Mouse (Mus musculus): ENCODE data around the gene S100a4. TPM values are rescaled to one million over a fixed set of nuclear protein-coding genes. Genes with fewer than 3 reads are reported as not detected.

S100a4 gene
- polyA plus RNA-seq, 1 experiment from 2014 or later: 15.1 TPM

- Histone ChIP-seq H3K4me1 (ENCODE audit: control insufficient read depth, insufficient read depth, low read length) (peaks cover 20% of the 10 kb centered on the region), H3K36me3 (ENCODE audit: control insufficient read depth, insufficient read depth, low read length) (no peaks in the 10 kb centered on the region), H3K4me2 (ENCODE audit: low read depth, low read length) (peak overlapping the region; percentile 67), H3K9ac (ENCODE audit: low read length) (peak overlapping the region; percentile 70), H3K27me3 (ENCODE audit: control insufficient read depth, insufficient read depth, low read length) (no peaks in the 10 kb centered on the region), H3K9me3 (replicated peaks; ENCODE audit: control insufficient read depth, low read length) (0 out of 2 replicates have a peak, but pooled peaks cover 3% of the 10 kb centered on the region), H3K27ac (ENCODE audit: low read length) (peak overlapping the region; percentile 93), H3K4me3 (replicated peaks; ENCODE audit: low read length) (peak overlapping the region; percentile 48)
- WGBS: 60% methylated on average over 7 of the region's 7 CpGs
- ATAC-seq (ENCODE audit: insufficient read depth, low FRiP score): no peak
These were observed 10.0 kb downstream of the S100a4 start for GRCm38 (mm10) chr3:90613461-90614147.

GRCm38 (mm10) chr3:90614148-90614530 lies 10.6 kb downstream of the S100a4 start:
- peaks cover 20% of the 10 kb centered on the region for H3K4me1 ChIP-seq (ENCODE audit: control insufficient read depth, insufficient read depth, low read length)
- H3K36me3 ChIP-seq (ENCODE audit: control insufficient read depth, insufficient read depth, low read length): no peaks in the 10 kb centered on the region
- H3K4me2 ChIP-seq (ENCODE audit: low read depth, low read length): peak overlapping the region; percentile 67
- peak overlapping the region; percentile 70 for H3K9ac ChIP-seq (ENCODE audit: low read length)
- 78% methylated on average over 6 of the region's 6 CpGs for WGBS
- peak overlapping the region; percentile 48 for H3K4me3 ChIP-seq (replicated peaks; ENCODE audit: low read length)
- ATAC-seq (ENCODE audit: insufficient read depth, low FRiP score): no peak
- H3K27me3 ChIP-seq (ENCODE audit: control insufficient read depth, insufficient read depth, low read length): no peaks in the 10 kb centered on the region
- peak overlapping the region; percentile 93 for H3K27ac ChIP-seq (ENCODE audit: low read length)
- 0 out of 2 replicates have a peak, but pooled peaks cover 3% of the 10 kb centered on the region for H3K9me3 ChIP-seq (replicated peaks; ENCODE audit: control insufficient read depth, low read length)

DNA sequence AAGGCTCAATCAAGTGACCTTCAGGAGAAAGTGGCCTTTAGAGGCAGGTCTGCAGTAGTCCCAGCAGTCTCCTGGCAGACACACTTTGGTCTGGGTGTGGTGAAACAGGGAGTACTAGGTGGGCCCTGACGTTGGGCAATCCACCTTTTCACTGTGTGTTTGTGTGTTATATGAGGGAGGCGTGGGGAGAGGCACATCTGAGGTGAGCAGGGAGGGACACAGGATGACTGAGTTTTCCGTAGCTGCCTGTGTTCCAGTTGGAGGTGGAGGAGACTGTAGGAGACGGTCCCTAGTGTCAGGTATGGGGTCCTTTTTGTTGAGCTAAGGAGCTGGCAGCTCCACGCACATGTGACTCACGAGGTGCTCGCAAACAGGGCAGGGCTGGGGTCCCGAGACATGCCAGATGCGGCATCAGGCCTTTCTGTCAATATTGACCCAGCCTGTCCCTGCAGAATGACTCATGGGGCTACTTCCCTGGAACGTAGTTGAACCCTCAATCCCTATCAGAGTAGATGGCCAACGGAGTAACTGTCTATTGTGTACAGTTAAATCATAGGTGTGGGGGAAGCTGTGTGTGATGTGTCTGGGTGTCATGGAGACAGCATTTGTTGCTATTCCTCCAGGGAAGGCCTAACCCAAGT lies 11.2 kb downstream of the S100a4 start:
- peak; percentile 65 for ATAC-seq (ENCODE audit: insufficient read depth, low FRiP score)
- H3K36me3 ChIP-seq (ENCODE audit: control insufficient read depth, insufficient read depth, low read length): no peaks in the 10 kb centered on the region
- H3K4me1 ChIP-seq (ENCODE audit: control insufficient read depth, insufficient read depth, low read length): peaks cover 20% of the 10 kb centered on the region
- H3K4me3 ChIP-seq (replicated peaks; ENCODE audit: low read length): peak overlapping the region; percentile 48
- peak overlapping the region; percentile 93 for H3K27ac ChIP-seq (ENCODE audit: low read length)
- 56% methylated on average over 11 of the region's 11 CpGs for WGBS
- 0 out of 2 replicates have a peak, but pooled peaks cover 3% of the 10 kb centered on the region for H3K9me3 ChIP-seq (replicated peaks; ENCODE audit: control insufficient read depth, low read length)
- peak overlapping the region; percentile 70 for H3K9ac ChIP-seq (ENCODE audit: low read length)
- no peaks in the 10 kb centered on the region for H3K27me3 ChIP-seq (ENCODE audit: control insufficient read depth, insufficient read depth, low read length)
- H3K4me2 ChIP-seq (ENCODE audit: low read depth, low read length): peak overlapping the region; percentile 67

GRCm38 (mm10) chr3:90615415-90615814 lies 11.8 kb downstream of the S100a4 start:
- H3K27me3 ChIP-seq (ENCODE audit: control insufficient read depth, insufficient read depth, low read length): no peaks in the 10 kb centered on the region
- peak overlapping the region; percentile 93 for H3K27ac ChIP-seq (ENCODE audit: low read length)
- peaks cover 20% of the 10 kb centered on the region for H3K4me1 ChIP-seq (ENCODE audit: control insufficient read depth, insufficient read depth, low read length)
- H3K36me3 ChIP-seq (ENCODE audit: control insufficient read depth, insufficient read depth, low read length): no peaks in the 10 kb centered on the region
- H3K9ac ChIP-seq (ENCODE audit: low read length): peak overlapping the region; percentile 51
- H3K4me2 ChIP-seq (ENCODE audit: low read depth, low read length): peak overlapping the region; percentile 67
- H3K9me3 ChIP-seq (replicated peaks; ENCODE audit: control insufficient read depth, low read length): 0 out of 2 replicates have a peak, but pooled peaks cover 3% of the 10 kb centered on the region
- peak; percentile 61 for ATAC-seq (ENCODE audit: insufficient read depth, low FRiP score)
- peak overlapping the region; percentile 48 for H3K4me3 ChIP-seq (replicated peaks; ENCODE audit: low read length)
- WGBS: 9% methylated on average over 7 of the region's 7 CpGs

GRCm38 (mm10) chr3:90615911-90616310 lies 12.3 kb downstream of the S100a4 start:
- peak overlapping the region; percentile 46 for H3K27ac ChIP-seq (ENCODE audit: low read length)
- H3K9ac ChIP-seq (ENCODE audit: low read length): peak overlapping the region; percentile 51
- H3K4me2 ChIP-seq (ENCODE audit: low read depth, low read length): peak overlapping the region; percentile 67

DNA sequence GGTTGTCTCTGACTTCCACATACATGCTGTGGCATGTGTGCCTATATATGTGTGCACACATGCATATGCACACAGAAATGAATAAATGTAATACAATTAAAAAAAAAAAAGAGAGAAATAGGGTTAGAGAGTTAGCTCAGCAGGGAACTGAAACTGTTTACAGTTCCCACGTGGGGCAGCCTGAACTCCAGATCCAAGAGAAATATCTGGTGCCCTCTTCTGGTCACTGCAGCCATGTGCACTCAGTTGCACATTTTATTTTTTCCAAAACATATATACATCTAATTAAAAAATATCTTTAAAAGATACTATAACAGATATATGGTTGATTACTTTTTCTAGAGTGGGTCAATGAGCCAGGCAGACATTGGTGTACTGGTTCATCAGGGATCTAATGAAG lies 14.0 kb downstream of the S100a4 start:
- Histone ChIP-seq H3K9me3 (replicated peaks; ENCODE audit: control insufficient read depth, low read length) (0 out of 2 replicates have a peak, but pooled peaks cover 3% of the 10 kb centered on the region), H3K4me3 (replicated peaks; ENCODE audit: low read length) (no peak overlapping the region), H3K27ac (ENCODE audit: low read length) (no peak overlapping the region), H3K36me3 (ENCODE audit: control insufficient read depth, insufficient read depth, low read length) (no peaks in the 10 kb centered on the region), H3K4me1 (ENCODE audit: control insufficient read depth, insufficient read depth, low read length) (peaks cover 15% of the 10 kb centered on the region), H3K4me2 (ENCODE audit: low read depth, low read length) (no peak overlapping the region), H3K9ac (ENCODE audit: low read length) (no peak overlapping the region), H3K27me3 (ENCODE audit: control insufficient read depth, insufficient read depth, low read length) (no peaks in the 10 kb centered on the region)
- no peak for ATAC-seq (ENCODE audit: insufficient read depth, low FRiP score)
- WGBS: 0% methylated on average over 1 of the region's 1 CpGs

More at GRCm38 (mm10) chr3:90615911-90616310, 12.3 kb downstream of the S100a4 start:
- Histone ChIP-seq H3K4me1 (ENCODE audit: control insufficient read depth, insufficient read depth, low read length) (peaks cover 20% of the 10 kb centered on the region), H3K9me3 (replicated peaks; ENCODE audit: control insufficient read depth, low read length) (0 out of 2 replicates have a peak, but pooled peaks cover 3% of the 10 kb centered on the region), H3K36me3 (ENCODE audit: control insufficient read depth, insufficient read depth, low read length) (no peaks in the 10 kb centered on the region), H3K27me3 (ENCODE audit: control insufficient read depth, insufficient read depth, low read length) (no peaks in the 10 kb centered on the region), H3K4me3 (replicated peaks; ENCODE audit: low read length) (peak overlapping the region; percentile 48)
- ATAC-seq (ENCODE audit: insufficient read depth, low FRiP score): no peak
- WGBS: 40% methylated on average over 1 of the region's 1 CpGs

DNA sequence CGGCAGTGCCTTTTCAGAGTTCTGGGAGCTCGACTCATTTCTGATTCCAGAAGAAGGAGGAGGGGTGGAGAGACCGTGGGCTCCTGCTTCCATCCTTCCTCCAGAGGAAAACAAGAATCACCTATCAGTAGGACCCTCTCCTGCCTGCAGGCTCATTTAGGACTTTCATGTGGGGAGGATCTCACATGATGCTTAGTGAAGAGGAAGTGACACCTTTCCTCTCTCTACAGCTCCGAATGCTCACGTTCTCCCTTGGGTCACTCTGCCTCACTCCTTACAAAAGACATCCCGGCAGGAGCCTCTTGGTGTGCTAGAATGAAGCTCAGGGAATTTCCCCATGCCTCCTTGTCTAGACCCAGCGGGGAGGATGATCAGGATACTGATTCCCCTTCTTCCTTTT lies 18.0 kb downstream of the S100a4 start:
- ATAC-seq (ENCODE audit: insufficient read depth, low FRiP score): no peak
- H3K9me3 ChIP-seq (replicated peaks; ENCODE audit: control insufficient read depth, low read length): 0 out of 2 replicates have a peak, but pooled peaks cover 3% of the 10 kb centered on the region
- no peaks in the 10 kb centered on the region for H3K27me3 ChIP-seq (ENCODE audit: control insufficient read depth, insufficient read depth, low read length)
- 38% methylated on average over 7 of the region's 7 CpGs for WGBS
- no peak overlapping the region for H3K9ac ChIP-seq (ENCODE audit: low read length)
- H3K27ac ChIP-seq (ENCODE audit: low read length): no peak overlapping the region
- H3K4me2 ChIP-seq (ENCODE audit: low read depth, low read length): no peak overlapping the region
- peaks cover 22% of the 10 kb centered on the region for H3K4me1 ChIP-seq (ENCODE audit: control insufficient read depth, insufficient read depth, low read length)
- H3K4me3 ChIP-seq (replicated peaks; ENCODE audit: low read length): no peak overlapping the region
- H3K36me3 ChIP-seq (ENCODE audit: control insufficient read depth, insufficient read depth, low read length): no peaks in the 10 kb centered on the region

DNA sequence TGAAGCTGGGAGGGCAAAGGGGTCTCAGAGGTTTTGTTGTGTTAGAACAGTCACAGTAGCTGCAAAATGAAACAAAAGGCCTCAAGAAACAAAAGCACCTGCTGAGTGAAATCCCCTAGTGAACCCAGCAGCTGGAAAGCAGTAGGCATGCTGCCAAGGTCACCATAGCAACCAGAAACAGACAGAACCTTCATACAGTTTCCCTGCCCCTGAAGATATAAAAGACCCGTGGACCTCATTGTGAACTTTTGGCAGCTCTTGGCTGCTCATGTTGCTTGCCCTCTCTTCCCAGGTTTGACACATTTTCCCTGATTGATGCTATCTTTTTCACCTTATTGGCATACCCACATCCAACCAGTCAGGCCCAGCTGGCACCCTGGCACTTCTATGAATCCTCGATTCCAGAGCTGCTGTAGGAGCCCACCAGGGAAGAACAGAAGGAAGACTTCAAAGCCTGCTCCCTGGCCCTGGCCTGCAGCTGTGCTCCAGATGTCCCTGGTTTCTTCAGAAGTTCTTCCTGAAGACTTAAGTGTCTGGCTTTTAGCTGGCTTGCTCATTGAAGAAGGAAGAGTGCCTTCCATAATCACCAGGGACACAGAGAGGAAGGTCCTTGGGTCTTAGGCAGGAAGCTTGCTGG lies 20.0 kb downstream of the S100a4 start:
- Histone ChIP-seq H3K4me2 (ENCODE audit: low read depth, low read length) (no peak overlapping the region), H3K27ac (ENCODE audit: low read length) (peak overlapping the region; percentile 75), H3K4me1 (ENCODE audit: control insufficient read depth, insufficient read depth, low read length) (peaks cover 22% of the 10 kb centered on the region), H3K9ac (ENCODE audit: low read length) (peak overlapping the region; percentile 25; the same call in 1 of the 2 replicates), H3K9me3 (replicated peaks; ENCODE audit: control insufficient read depth, low read length) (no peaks in the 10 kb centered on the region), H3K27me3 (ENCODE audit: control insufficient read depth, insufficient read depth, low read length) (no peaks in the 10 kb centered on the region), H3K4me3 (replicated peaks; ENCODE audit: low read length) (no peak overlapping the region), H3K36me3 (ENCODE audit: control insufficient read depth, insufficient read depth, low read length) (no peaks in the 10 kb centered on the region)
- 12% methylated on average over 2 of the region's 2 CpGs for WGBS
- peak; percentile 23; the same call in 1 of the 2 replicates for ATAC-seq (ENCODE audit: insufficient read depth, low FRiP score)

- Histone ChIP-seq H3K4me1 (ENCODE audit: control insufficient read depth, insufficient read depth, low read length) (peaks cover 22% of the 10 kb centered on the region), H3K9ac (ENCODE audit: low read length) (no peak overlapping the region), H3K36me3 (ENCODE audit: control insufficient read depth, insufficient read depth, low read length) (no peaks in the 10 kb centered on the region), H3K9me3 (replicated peaks; ENCODE audit: control insufficient read depth, low read length) (no peaks in the 10 kb centered on the region), H3K27ac (ENCODE audit: low read length) (peak overlapping the region; percentile 95), H3K4me2 (ENCODE audit: low read depth, low read length) (no peak overlapping the region), H3K4me3 (replicated peaks; ENCODE audit: low read length) (no peak overlapping the region), H3K27me3 (ENCODE audit: control insufficient read depth, insufficient read depth, low read length) (no peaks in the 10 kb centered on the region)
- no peak for ATAC-seq (ENCODE audit: insufficient read depth, low FRiP score)
- WGBS: 70% methylated on average over 5 of the region's 5 CpGs
These were observed 21.9 kb downstream of the S100a4 start for GRCm38 (mm10) chr3:90625496-90625895.
